In genomic region chr19:45012636-45013035, GRCm38 (mm10) we compare ENCODE assay signal across 8 mouse cellular contexts. TPM values are rescaled to one million over a fixed set of nuclear protein-coding genes. Genes with fewer than 3 reads are reported as not detected.
DNase-seq lines count a peak whose midpoint lies in the region; ATAC-seq lines count a peak whose summit lies in the region.

No protein-coding gene starts in this region.

- no peak overlapping the region for H3K4me3 ChIP-seq in intestine, embryonic 15.5 days (replicated peaks)
- H3K4me3 ChIP-seq in intestine, embryonic 16.5 days (ENCODE audit: low read length): no peak overlapping the region
- H3K4me3 ChIP-seq in midbrain, embryonic 15.5 days: no peak overlapping the region

- no peaks in the 10 kb centered on the region for H3K27me3 ChIP-seq in intestine, embryonic 15.5 days (replicated peaks)
- H3K27me3 ChIP-seq in intestine, embryonic 16.5 days (replicated peaks; ENCODE audit: control insufficient read depth, insufficient read depth, low read length): no peaks in the 10 kb centered on the region
- 0 out of 2 replicates have a peak, but pooled peaks cover 3% of the 10 kb centered on the region for H3K27me3 ChIP-seq in midbrain, embryonic 15.5 days (replicated peaks)

- H3K4me2 ChIP-seq in intestine, embryonic 15.5 days (replicated peaks): no peak overlapping the region
- no peak overlapping the region for H3K4me2 ChIP-seq in intestine, embryonic 16.5 days (ENCODE audit: low read depth, low read length)
- no peak overlapping the region for H3K4me2 ChIP-seq in midbrain, embryonic 15.5 days

- H3K9me3 ChIP-seq in intestine, embryonic 15.5 days: no peaks in the 10 kb centered on the region
- no peaks in the 10 kb centered on the region for H3K9me3 ChIP-seq in intestine, embryonic 16.5 days (ENCODE audit: control insufficient read depth, low read length)
- no peaks in the 10 kb centered on the region for H3K9me3 ChIP-seq in midbrain, embryonic 15.5 days

- peak overlapping the region; percentile 99; the same call in 1 of the 2 replicates for H3K27ac ChIP-seq in intestine, embryonic 15.5 days
- H3K27ac ChIP-seq in intestine, embryonic 16.5 days (ENCODE audit: low read length): no peak overlapping the region
- peak overlapping the region; percentile 67 for H3K27ac ChIP-seq in midbrain, embryonic 15.5 days

- DNase-seq in embryo, embryonic 11 days: peak; percentile 63
- peak; percentile 59 for DNase-seq in induced T-regulatory cell, adult 2 months (ENCODE audit: low read depth)
- DNase-seq in urinary bladder, postnatal 4 days (ENCODE audit: low spot score in 2 of 2): no peak
- no peak for DNase-seq in spleen, adult 18-20 months
- no peak for DNase-seq in adrenal gland, postnatal 25 days

- no peak for ATAC-seq in intestine, embryonic 15.5 days
- no peak for ATAC-seq in intestine, embryonic 16.5 days
- no peak for ATAC-seq in midbrain, embryonic 15.5 days (replicated peaks)

- H3K36me3 ChIP-seq in intestine, embryonic 15.5 days: peaks cover 19% of the 10 kb centered on the region
- peaks cover 13% of the 10 kb centered on the region for H3K36me3 ChIP-seq in intestine, embryonic 16.5 days (ENCODE audit: control insufficient read depth, insufficient read depth, low read length)
- H3K36me3 ChIP-seq in midbrain, embryonic 15.5 days (replicated peaks): peaks cover 7% of the 10 kb centered on the region; the same call in 1 of the 2 replicates

- 0 out of 2 replicates have a peak overlapping the region, but pooled peaks have one; percentile 15 for H3K9ac ChIP-seq in intestine, embryonic 15.5 days
- H3K9ac ChIP-seq in intestine, embryonic 16.5 days (ENCODE audit: low read depth, low read length): no peak overlapping the region
- no peak overlapping the region for H3K9ac ChIP-seq in midbrain, embryonic 15.5 days

- WGBS in intestine, embryonic 15.5 days: 31% methylated on average over 6 of the region's 6 CpGs
- WGBS in intestine, embryonic 16.5 days: 39% methylated on average over 6 of the region's 6 CpGs
- WGBS in midbrain, embryonic 15.5 days: 25% methylated on average over 6 of the region's 6 CpGs

- H3K4me1 ChIP-seq in intestine, embryonic 15.5 days (replicated peaks): peaks cover 19% of the 10 kb centered on the region
- peaks cover 30% of the 10 kb centered on the region for H3K4me1 ChIP-seq in intestine, embryonic 16.5 days (ENCODE audit: control insufficient read depth, insufficient read depth, low read length)
- H3K4me1 ChIP-seq in midbrain, embryonic 15.5 days: peaks cover 41% of the 10 kb centered on the region

RNA-seq across cellular contexts. Expression of gene Lzts2, which starts 1.6 kb away (rescaled TPM):
- 56.9 and 63.2 TPM in 2 replicates for polyA plus RNA-seq in intestine, embryonic 15.5 days (2015; fragmentation: Nextera tagmentation; extraction: Ambion mirVana)
- 33.6 and 34.7 TPM in 2 replicates for polyA plus RNA-seq in intestine, embryonic 16.5 days (2015; fragmentation: Nextera tagmentation; extraction: Ambion mirVana)
- polyA plus RNA-seq in midbrain, embryonic 15.5 days (2015; fragmentation: Nextera tagmentation; extraction: Ambion mirVana): 25.2 and 28.6 TPM in 2 replicates
- 83.2 and 101 TPM in 2 replicates for total RNA-seq in adrenal gland, postnatal 25 days (2021)

RNA-seq across cellular contexts. Expression of gene Mrpl43, which starts 6.4 kb away (rescaled TPM):
- 73.8 and 76.7 TPM in 2 replicates for polyA plus RNA-seq in intestine, embryonic 15.5 days (2015; fragmentation: Nextera tagmentation; extraction: Ambion mirVana)
- polyA plus RNA-seq in intestine, embryonic 16.5 days (2015; fragmentation: Nextera tagmentation; extraction: Ambion mirVana): 74.7 and 76.4 TPM in 2 replicates
- polyA plus RNA-seq in midbrain, embryonic 15.5 days (2015; fragmentation: Nextera tagmentation; extraction: Ambion mirVana): 86.9 and 88.0 TPM in 2 replicates
- total RNA-seq in adrenal gland, postnatal 25 days (2021): 47.9 and 53.7 TPM in 2 replicates

RNA-seq across cellular contexts. Expression of gene Twnk, which starts 7.2 kb away (rescaled TPM):
- 20.5 and 22.5 TPM in 2 replicates for polyA plus RNA-seq in intestine, embryonic 15.5 days (2015; fragmentation: Nextera tagmentation; extraction: Ambion mirVana)
- 19.8 and 21.0 TPM in 2 replicates for polyA plus RNA-seq in intestine, embryonic 16.5 days (2015; fragmentation: Nextera tagmentation; extraction: Ambion mirVana)
- 15.9 and 17.2 TPM in 2 replicates for polyA plus RNA-seq in midbrain, embryonic 15.5 days (2015; fragmentation: Nextera tagmentation; extraction: Ambion mirVana)
- total RNA-seq in adrenal gland, postnatal 25 days (2021): 36.7 and 39.3 TPM in 2 replicates

RNA-seq across cellular contexts. Expression of gene Sema4g, which starts 23.7 kb away (rescaled TPM):
- 13.7 and 16.2 TPM in 2 replicates for polyA plus RNA-seq in intestine, embryonic 15.5 days (2015; fragmentation: Nextera tagmentation; extraction: Ambion mirVana)
- polyA plus RNA-seq in intestine, embryonic 16.5 days (2015; fragmentation: Nextera tagmentation; extraction: Ambion mirVana): 19.0 and 21.1 TPM in 2 replicates
- 17.1 and 20.4 TPM in 2 replicates for polyA plus RNA-seq in midbrain, embryonic 15.5 days (2015; fragmentation: Nextera tagmentation; extraction: Ambion mirVana)
- total RNA-seq in adrenal gland, postnatal 25 days (2021): 7.0 and 8.1 TPM in 2 replicates

RNA-seq across cellular contexts. Expression of gene Pdzd7, which starts 32.9 kb away (rescaled TPM):
- 0.40 and 0.43 TPM in 2 replicates for polyA plus RNA-seq in intestine, embryonic 15.5 days (2015; fragmentation: Nextera tagmentation; extraction: Ambion mirVana)
- polyA plus RNA-seq in intestine, embryonic 16.5 days (2015; fragmentation: Nextera tagmentation; extraction: Ambion mirVana): 0.43 and 0.49 TPM in 2 replicates
- 3.2 and 4.1 TPM in 2 replicates for polyA plus RNA-seq in midbrain, embryonic 15.5 days (2015; fragmentation: Nextera tagmentation; extraction: Ambion mirVana)
- 0.52 TPM in 1 of 2 replicates, not detected in the other for total RNA-seq in adrenal gland, postnatal 25 days (2021)

Comparison
In these comparisons a context has a peak if more than half of its experiments do, and no peak if none do; other contexts are left out.
1. DNase-seq: peak in embryo, embryonic 11 days (single experiment) and induced T-regulatory cell, adult 2 months (single experiment); none in urinary bladder, postnatal 4 days (0 of 2), spleen, adult 18-20 months (0 of 2) and adrenal gland, postnatal 25 days (single experiment).